Mouse (Mus musculus) retina, postnatal 1 day (tissue): ENCODE data around the gene Gm10488.
"Not testable (repeated sequence)": the region's sequence is repeated elsewhere in the genome, so short reads cannot be mapped to it uniquely, and the experiment has no call there.

Source experiments
- DNase-seq: peaks from one replicate; pipeline ENCODE4 v3.0.0-alpha.2; 2012

The Gm10488 gene

DNA sequence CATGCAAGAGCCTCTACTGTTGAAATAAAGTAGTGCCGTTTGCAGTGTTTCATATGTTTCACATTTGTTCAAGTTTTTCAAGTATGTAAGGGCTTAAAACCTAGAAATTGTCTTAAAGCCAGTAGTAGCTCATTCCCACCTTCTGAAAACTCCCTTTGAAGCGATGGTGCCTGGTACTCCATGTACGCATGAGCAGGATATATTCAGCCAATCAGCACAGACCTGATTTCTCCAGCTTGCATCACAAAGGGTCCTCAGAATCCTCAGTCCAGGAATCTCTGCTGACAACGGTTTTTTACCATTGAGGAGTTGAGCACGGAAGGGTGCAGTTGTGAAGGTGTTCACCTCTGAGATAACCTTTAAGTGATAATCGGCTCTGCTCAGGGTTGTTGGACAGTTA, at the start of gene Gm10488:
Gene Gm10488, plus strand, starts transcription at position 301 of the 400 bp plus-strand sequence.
- DNase-seq: not testable (repeated sequence)
